In genomic region chr4:135920304-135921241, GRCm38 (mm10) we compare ENCODE assay signal across 8 mouse cellular contexts. TPM values are rescaled to one million over a fixed set of nuclear protein-coding genes. Genes with fewer than 3 reads are reported as not detected.
DNase-seq lines count a peak whose midpoint lies in the region; ATAC-seq and TF ChIP-seq lines count a peak whose summit lies in the region.

TSS of gene Fuca1 (plus strand) at chr4:135920735.

- no peaks in the 10 kb centered on the region for H3K9me3 ChIP-seq in embryonic facial prominence, embryonic 13.5 days
- H3K9me3 ChIP-seq in limb, embryonic 12.5 days, result no peaks in the 10 kb centered on the region
- H3K9me3 ChIP-seq in midbrain, embryonic 15.5 days, result no peaks in the 10 kb centered on the region

- 2% methylated on average over 60 of the region's 60 CpGs for WGBS in embryonic facial prominence, embryonic 13.5 days
- under 1% methylated on average over 60 of the region's 60 CpGs for WGBS in kidney, adult 2 months
- WGBS in limb, embryonic 12.5 days, result 2% methylated on average over 60 of the region's 60 CpGs
- WGBS in midbrain, embryonic 15.5 days, result 2% methylated on average over 60 of the region's 60 CpGs
- WGBS in spleen, adult 2 months, result under 1% methylated on average over 60 of the region's 60 CpGs

- H3K4me1 ChIP-seq in embryonic facial prominence, embryonic 13.5 days, result peaks cover 10% of the 10 kb centered on the region
- peaks cover 2% of the 10 kb centered on the region; the same call in 1 of the 2 replicates for H3K4me1 ChIP-seq in kidney, adult 2 months (ENCODE audit: control insufficient read depth, insufficient read depth, low read length)
- peaks cover 11% of the 10 kb centered on the region; the same call in 1 of the 2 replicates for H3K4me1 ChIP-seq in limb, embryonic 12.5 days (replicated peaks)
- H3K4me1 ChIP-seq in midbrain, embryonic 15.5 days, result peaks cover 10% of the 10 kb centered on the region
- H3K4me1 ChIP-seq in spleen, adult 2 months (ENCODE audit: control insufficient read depth, insufficient read depth, insufficient read length), result peaks cover 17% of the 10 kb centered on the region; the same call in 1 of the 2 replicates

- peak; percentile 62 for TF ChIP-seq CTCF in kidney, adult 2 months (conservative IDR thresholded peaks at IDR 0.05; ENCODE audit: insufficient read depth, insufficient read length, low read depth, low read length)
- TF ChIP-seq CTCF in spleen, adult 2 months (IDR thresholded peaks at IDR 0.05; ENCODE audit: extremely low read depth, insufficient read depth, insufficient read length, insufficient replicate concordance), result peak; percentile 91

- peak within 1 kb of the TSS; percentile 74 for H3K4me3 ChIP-seq in embryonic facial prominence, embryonic 13.5 days
- H3K4me3 ChIP-seq in kidney, adult 2 months (ENCODE audit: insufficient read depth, low read depth, low read length), result peak within 1 kb of the TSS; percentile 96
- peak within 1 kb of the TSS; percentile 76 for H3K4me3 ChIP-seq in limb, embryonic 12.5 days (replicated peaks)
- H3K4me3 ChIP-seq in midbrain, embryonic 15.5 days, result peak within 1 kb of the TSS; percentile 59
- peak within 1 kb of the TSS; percentile 94 for H3K4me3 ChIP-seq in spleen, adult 2 months (ENCODE audit: extremely low read depth, insufficient read depth, insufficient read length)

- peak; percentile 87 for ATAC-seq in embryonic facial prominence, embryonic 13.5 days (ENCODE audit: insufficient number of reproducible peaks, insufficient read depth, low FRiP score, low TSS enrichment, low read depth)
- ATAC-seq in limb, embryonic 12.5 days (ENCODE audit: insufficient number of reproducible peaks, insufficient read depth, low FRiP score, low TSS enrichment, low read depth), result peak; percentile 92
- peak; percentile 97 for ATAC-seq in midbrain, embryonic 15.5 days (replicated peaks)

- peak; percentile 42 for TF ChIP-seq POLR2A in kidney, adult 2 months (IDR thresholded peaks at IDR 0.05; ENCODE audit: low read depth, low read length)
- peak; percentile 45 for TF ChIP-seq POLR2A in spleen, adult 2 months (IDR thresholded peaks at IDR 0.05; ENCODE audit: low read depth, low read length)

- H3K27ac ChIP-seq in embryonic facial prominence, embryonic 13.5 days, result peak within 1 kb of the TSS; percentile 81
- H3K27ac ChIP-seq in kidney, adult 2 months (ENCODE audit: insufficient read depth, low read depth, low read length), result peak within 1 kb of the TSS; percentile 75
- H3K27ac ChIP-seq in limb, embryonic 12.5 days, result peak within 1 kb of the TSS; percentile 81
- H3K27ac ChIP-seq in midbrain, embryonic 15.5 days, result peak within 1 kb of the TSS; percentile 76
- peak within 1 kb of the TSS; percentile 92 for H3K27ac ChIP-seq in spleen, adult 2 months (ENCODE audit: insufficient read depth, low read length)

- H3K36me3 ChIP-seq in embryonic facial prominence, embryonic 13.5 days, result peaks cover 13% of the 10 kb centered on the region
- no peaks in the 10 kb centered on the region; the same call in 1 of the 2 replicates for H3K36me3 ChIP-seq in kidney, adult 2 months (ENCODE audit: control insufficient read depth, insufficient read depth, low read length)
- peaks cover 14% of the 10 kb centered on the region for H3K36me3 ChIP-seq in limb, embryonic 12.5 days
- H3K36me3 ChIP-seq in midbrain, embryonic 15.5 days (replicated peaks), result no peaks in the 10 kb centered on the region
- H3K36me3 ChIP-seq in spleen, adult 2 months (ENCODE audit: control insufficient read depth, insufficient read depth, low read length), result peaks cover 17% of the 10 kb centered on the region

- peak; percentile 91 for DNase-seq in 3134 (ENCODE audit: extremely low read depth, insufficient read length, low spot score)
- DNase-seq in adrenal gland, postnatal 36 days, result peak; percentile 97
- DNase-seq in heart, adult 18-20 months, result peak; percentile 96 to 98
- DNase-seq in kidney, adult 2 months, result peak; percentile 98
- DNase-seq in spleen, adult 2 months (ENCODE audit: low read depth in 1 of 2, low spot score in 2 of 2), result peak; percentile 92 to 97

- peak within 1 kb of the TSS; percentile 78 for H3K9ac ChIP-seq in embryonic facial prominence, embryonic 13.5 days
- peak within 1 kb of the TSS; percentile 80 for H3K9ac ChIP-seq in limb, embryonic 12.5 days (replicated peaks)
- peak within 1 kb of the TSS; percentile 80 for H3K9ac ChIP-seq in midbrain, embryonic 15.5 days

- peak within 1 kb of the TSS; percentile 90 for H3K4me2 ChIP-seq in embryonic facial prominence, embryonic 13.5 days
- peak within 1 kb of the TSS; percentile 90 for H3K4me2 ChIP-seq in limb, embryonic 12.5 days
- peak within 1 kb of the TSS; percentile 86 for H3K4me2 ChIP-seq in midbrain, embryonic 15.5 days

- no peaks in the 10 kb centered on the region for H3K27me3 ChIP-seq in embryonic facial prominence, embryonic 13.5 days
- H3K27me3 ChIP-seq in kidney, adult 2 months (replicated peaks; ENCODE audit: control insufficient read depth, insufficient read depth, low read length), result no peaks in the 10 kb centered on the region
- H3K27me3 ChIP-seq in limb, embryonic 12.5 days, result no peaks in the 10 kb centered on the region
- no peaks in the 10 kb centered on the region for H3K27me3 ChIP-seq in midbrain, embryonic 15.5 days (replicated peaks)
- no peaks in the 10 kb centered on the region for H3K27me3 ChIP-seq in spleen, adult 2 months (ENCODE audit: control insufficient read depth, insufficient read depth, low read length)

RNA-seq across cellular contexts. Expression of gene Fuca1, which starts in this region (rescaled TPM):
- total RNA-seq in adrenal gland, postnatal 36 days (2021), result 10 to 100 TPM; 84.1 to 87.4 TPM
- 66.6 and 75.1 TPM in 2 replicates for polyA plus RNA-seq in embryonic facial prominence, embryonic 13.5 days (2015; fragmentation: Nextera tagmentation; extraction: Ambion mirVana)
- total RNA-seq in heart, adult 18-20 months (2021), result 10 to 100 TPM; 31.7 to 35.3 TPM
- 161 and 226 TPM in 2 replicates for polyA plus RNA-seq in kidney, adult 2 months (2012; rRNA removed)
- 47.0 and 51.0 TPM in 2 replicates for polyA plus RNA-seq in limb, embryonic 12.5 days (2016; fragmentation: Nextera tagmentation; extraction: Ambion mirVana)
- polyA plus RNA-seq in midbrain, embryonic 15.5 days (2015; fragmentation: Nextera tagmentation; extraction: Ambion mirVana), result 63.2 and 68.3 TPM in 2 replicates
- 45.7 TPM in 2 replicates for polyA plus RNA-seq in spleen, adult 2 months (2012; rRNA removed)

Comparison
In these comparisons a context has a peak if more than half of its experiments do, and no peak if none do; other contexts are left out.
1. Peak in every context shown above with its lines: DNase-seq, ATAC-seq, H3K4me3 ChIP-seq and H3K27ac ChIP-seq.